8 mouse cellular contexts compared by ENCODE assay signal in the genomic region with DNA sequence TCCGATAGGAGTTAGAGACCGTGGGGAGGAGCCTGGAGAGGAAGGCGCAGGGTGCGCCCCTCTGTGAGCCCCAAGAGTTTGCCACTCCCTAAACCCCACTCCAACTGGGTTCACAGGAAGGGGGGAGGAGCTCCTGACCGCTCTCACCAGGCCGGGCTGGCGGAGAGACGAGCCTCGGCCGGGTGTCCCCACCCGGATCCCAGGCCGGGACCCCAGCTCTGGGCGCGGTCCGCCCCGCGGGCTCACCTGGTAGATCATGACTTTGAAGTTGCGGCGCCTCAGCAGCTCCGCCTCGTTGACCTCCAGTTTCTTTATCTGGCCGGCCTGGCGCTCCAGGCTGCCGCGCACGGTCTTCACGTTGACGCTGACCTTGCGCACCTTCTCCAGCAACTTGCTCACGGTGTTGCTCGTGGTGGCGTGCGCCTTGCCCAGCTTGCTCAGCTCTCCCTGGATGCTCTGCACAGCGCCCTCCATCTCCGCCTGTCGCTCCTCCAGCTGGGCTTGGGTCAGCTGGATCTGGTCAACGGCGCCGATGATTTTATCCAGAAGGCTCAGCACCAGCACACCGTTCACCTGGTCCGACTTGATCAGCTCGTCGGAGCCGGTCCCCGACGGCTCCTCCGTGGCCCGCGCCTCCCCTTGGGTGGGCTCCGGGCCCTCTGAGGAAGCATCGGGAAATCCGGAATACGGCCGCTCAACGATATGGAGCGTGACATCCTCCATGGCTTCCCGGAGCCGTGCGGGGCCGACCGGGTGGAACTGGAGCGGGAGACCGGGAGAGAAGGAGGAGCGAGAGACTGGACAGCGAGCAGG. TPM values are rescaled to one million over a fixed set of nuclear protein-coding genes. Genes with fewer than 3 reads are reported as not detected.
DNase-seq lines count a peak whose midpoint lies in the region; ATAC-seq and TF ChIP-seq lines count a peak whose summit lies in the region.

No protein-coding gene starts in this region.

- H3K27ac ChIP-seq in spleen, adult 2 months (ENCODE audit: insufficient read depth, low read length): peak overlapping the region; percentile 17
- H3K27ac ChIP-seq in embryonic facial prominence, embryonic 14.5 days (replicated peaks; ENCODE audit: low read depth, low read length): peak overlapping the region; percentile 89
- H3K27ac ChIP-seq in heart, embryonic 13.5 days (replicated peaks): peak overlapping the region; percentile 98
- peak overlapping the region; percentile 86 for H3K27ac ChIP-seq in kidney, embryonic 16.5 days (ENCODE audit: low read length)

- no peak for TF ChIP-seq CTCF in spleen, adult 2 months (IDR thresholded peaks at IDR 0.05; ENCODE audit: extremely low read depth, insufficient read depth, insufficient read length, insufficient replicate concordance)

- H3K9ac ChIP-seq in embryonic facial prominence, embryonic 14.5 days (ENCODE audit: low read depth, low read length): peak overlapping the region; percentile 83
- H3K9ac ChIP-seq in heart, embryonic 13.5 days: peak overlapping the region; percentile 99
- peak overlapping the region; percentile 71 for H3K9ac ChIP-seq in kidney, embryonic 16.5 days (replicated peaks; ENCODE audit: low read length)

- H3K27me3 ChIP-seq in spleen, adult 2 months (ENCODE audit: control insufficient read depth, insufficient read depth, low read length): peaks cover 18% of the 10 kb centered on the region
- H3K27me3 ChIP-seq in embryonic facial prominence, embryonic 14.5 days (replicated peaks; ENCODE audit: control insufficient read depth, insufficient read depth, low read length): peaks cover 23% of the 10 kb centered on the region
- H3K27me3 ChIP-seq in heart, embryonic 13.5 days (replicated peaks): no peaks in the 10 kb centered on the region
- peaks cover 35% of the 10 kb centered on the region for H3K27me3 ChIP-seq in kidney, embryonic 16.5 days (ENCODE audit: insufficient read depth, low read length)
- peaks cover 3% of the 10 kb centered on the region; the same call in 1 of the 2 replicates for H3K27me3 ChIP-seq in splenic B cell, adult 2 months (ENCODE audit: control insufficient read depth, insufficient read depth, low read length, poor library complexity, severe bottlenecking)

- peaks cover 8% of the 10 kb centered on the region for H3K4me1 ChIP-seq in spleen, adult 2 months (ENCODE audit: control insufficient read depth, insufficient read depth, insufficient read length)
- H3K4me1 ChIP-seq in embryonic facial prominence, embryonic 14.5 days (ENCODE audit: control insufficient read depth, insufficient read depth, low read length): peaks cover 13% of the 10 kb centered on the region; the same call in 1 of the 2 replicates
- peaks cover 56% of the 10 kb centered on the region for H3K4me1 ChIP-seq in heart, embryonic 13.5 days
- H3K4me1 ChIP-seq in kidney, embryonic 16.5 days (ENCODE audit: insufficient read depth, low read length): peaks cover 27% of the 10 kb centered on the region

- TF ChIP-seq POLR2A in spleen, adult 2 months (IDR thresholded peaks at IDR 0.05; ENCODE audit: low read depth, low read length): no peak

- DNase-seq in spleen, adult 2 months (ENCODE audit: low read depth in 1 of 2, low spot score in 2 of 2): no peak
- no peak for DNase-seq in spleen, adult 12 weeks (ENCODE audit: low spot score)
- peak; percentile 85 for DNase-seq in embryonic facial prominence, embryonic 14.5 days (ENCODE audit: low spot score)
- peak; percentile 85 for DNase-seq in lung, postnatal 25 days (ENCODE audit: low spot score)
- peak; percentile 29 for DNase-seq in splenic B cell, adult 2 months (ENCODE audit: low read depth, low spot score)
- no peak for DNase-seq in layer of hippocampus, postnatal 14 days (ENCODE audit: low spot score in 2 of 2)

- H3K36me3 ChIP-seq in spleen, adult 2 months (ENCODE audit: control insufficient read depth, insufficient read depth, low read length): no peaks in the 10 kb centered on the region
- no peaks in the 10 kb centered on the region for H3K36me3 ChIP-seq in embryonic facial prominence, embryonic 14.5 days (ENCODE audit: control insufficient read depth, insufficient read depth, low read length)
- H3K36me3 ChIP-seq in heart, embryonic 13.5 days: peaks cover 18% of the 10 kb centered on the region
- H3K36me3 ChIP-seq in kidney, embryonic 16.5 days (ENCODE audit: insufficient read depth, low read length): no peaks in the 10 kb centered on the region
- no peaks in the 10 kb centered on the region for H3K36me3 ChIP-seq in splenic B cell, adult 2 months (ENCODE audit: control insufficient read depth, insufficient read depth, low read length, poor library complexity, severe bottlenecking)

- no peaks in the 10 kb centered on the region for H3K9me3 ChIP-seq in embryonic facial prominence, embryonic 14.5 days (ENCODE audit: control insufficient read depth, low read length)
- H3K9me3 ChIP-seq in heart, embryonic 13.5 days: no peaks in the 10 kb centered on the region
- no peaks in the 10 kb centered on the region for H3K9me3 ChIP-seq in kidney, embryonic 16.5 days (ENCODE audit: low read length)

- 1% methylated on average over 65 of the region's 65 CpGs for WGBS in spleen, adult 2 months
- under 1% methylated on average over 43 of the region's 65 CpGs for WGBS in embryonic facial prominence, embryonic 14.5 days
- WGBS in heart, embryonic 13.5 days: under 1% methylated on average over 64 of the region's 65 CpGs
- WGBS in kidney, embryonic 16.5 days: under 1% methylated on average over 65 of the region's 65 CpGs

- peak; percentile 38 for ATAC-seq in embryonic facial prominence, embryonic 14.5 days (ENCODE audit: low read depth)
- peak; percentile 23; the same call in 1 of the 2 replicates for ATAC-seq in heart, embryonic 13.5 days (ENCODE audit: extremely low read depth, insufficient number of reproducible peaks, low FRiP score, low TSS enrichment)
- ATAC-seq in kidney, embryonic 16.5 days (ENCODE audit: low FRiP score, low TSS enrichment): peak; percentile 57

- peak overlapping the region; percentile 83 for H3K4me2 ChIP-seq in embryonic facial prominence, embryonic 14.5 days (ENCODE audit: low read depth, low read length)
- H3K4me2 ChIP-seq in heart, embryonic 13.5 days: peak overlapping the region; percentile 79
- H3K4me2 ChIP-seq in kidney, embryonic 16.5 days (replicated peaks; ENCODE audit: low read depth, low read length): peak overlapping the region; percentile 58

- H3K4me3 ChIP-seq in spleen, adult 2 months (ENCODE audit: extremely low read depth, insufficient read depth, insufficient read length): peak overlapping the region; percentile 54
- H3K4me3 ChIP-seq in embryonic facial prominence, embryonic 14.5 days (ENCODE audit: low read depth, low read length): peak overlapping the region; percentile 61
- peak overlapping the region; percentile 85 for H3K4me3 ChIP-seq in heart, embryonic 13.5 days
- peak overlapping the region; percentile 62 for H3K4me3 ChIP-seq in kidney, embryonic 16.5 days (ENCODE audit: low read length)

RNA-seq across cellular contexts. Expression of gene Cavin1, which starts 0.7 kb away (rescaled TPM):
- polyA plus RNA-seq in spleen, adult 2 months (2012; rRNA removed): 27.0 and 29.1 TPM in 2 replicates
- 145 and 160 TPM in 2 replicates for polyA plus RNA-seq in embryonic facial prominence, embryonic 14.5 days (2014; fragmentation: Nextera tagmentation; extraction: Ambion mirVana)
- 348 and 370 TPM in 2 replicates for polyA plus RNA-seq in heart, embryonic 13.5 days (2015; fragmentation: Nextera tagmentation; extraction: Ambion mirVana)
- 140 and 161 TPM in 2 replicates for polyA plus RNA-seq in kidney, embryonic 16.5 days (2015; fragmentation: Nextera tagmentation; extraction: Ambion mirVana)
- 10 to 100 TPM; 16.3 to 21.5 TPM for total RNA-seq in layer of hippocampus, postnatal 14 days (2021)

RNA-seq across cellular contexts. Expression of gene Stat3, which starts 30.6 kb away (rescaled TPM):
- polyA plus RNA-seq in spleen, adult 2 months (2012; rRNA removed): 65.1 and 80.8 TPM in 2 replicates
- polyA plus RNA-seq in embryonic facial prominence, embryonic 14.5 days (2014; fragmentation: Nextera tagmentation; extraction: Ambion mirVana): 71.4 and 82.9 TPM in 2 replicates
- 41.8 and 42.9 TPM in 2 replicates for polyA plus RNA-seq in heart, embryonic 13.5 days (2015; fragmentation: Nextera tagmentation; extraction: Ambion mirVana)
- polyA plus RNA-seq in kidney, embryonic 16.5 days (2015; fragmentation: Nextera tagmentation; extraction: Ambion mirVana): 47.9 and 54.4 TPM in 2 replicates
- total RNA-seq in layer of hippocampus, postnatal 14 days (2021): 10 to 100 TPM; 34.9 to 36.4 TPM

RNA-seq across cellular contexts. Expression of gene Atp6v0a1, which starts 39.3 kb away (rescaled TPM):
- polyA plus RNA-seq in spleen, adult 2 months (2012; rRNA removed): 41.8 and 46.2 TPM in 2 replicates
- 35.0 and 37.9 TPM in 2 replicates for polyA plus RNA-seq in embryonic facial prominence, embryonic 14.5 days (2014; fragmentation: Nextera tagmentation; extraction: Ambion mirVana)
- polyA plus RNA-seq in heart, embryonic 13.5 days (2015; fragmentation: Nextera tagmentation; extraction: Ambion mirVana): 54.9 and 58.1 TPM in 2 replicates
- 42.2 and 45.3 TPM in 2 replicates for polyA plus RNA-seq in kidney, embryonic 16.5 days (2015; fragmentation: Nextera tagmentation; extraction: Ambion mirVana)
- total RNA-seq in layer of hippocampus, postnatal 14 days (2021): 100 to 1,000 TPM; 451 to 457 TPM

Comparison
In these comparisons a context has a peak if more than half of its experiments do, and no peak if none do; other contexts are left out.
1. DNase-seq: peak in embryonic facial prominence, embryonic 14.5 days (single experiment), lung, postnatal 25 days (single experiment) and splenic B cell, adult 2 months (single experiment); none in spleen, adult 2 months (0 of 2), spleen, adult 12 weeks (single experiment) and layer of hippocampus, postnatal 14 days (0 of 2).
2. H3K27ac ChIP-seq: peak in every context shown above with its lines; median percentile 98 in heart, embryonic 13.5 days; 89 in embryonic facial prominence, embryonic 14.5 days; 86 in kidney, embryonic 16.5 days; 17 in spleen, adult 2 months.
3. Peak in every context shown above with its lines, with median percentiles within 50 percentile points of each other: H3K4me3 ChIP-seq, ATAC-seq, H3K4me2 ChIP-seq and H3K9ac ChIP-seq.